Mouse (Mus musculus): ENCODE measurements around the gene Gm49388. TPM values are rescaled to one million over a fixed set of nuclear protein-coding genes. Genes with fewer than 3 reads are reported as not detected.

Gene Gm49388
- polyA plus RNA-seq, 1 experiment from 2014 or later, result not detected

DNA sequence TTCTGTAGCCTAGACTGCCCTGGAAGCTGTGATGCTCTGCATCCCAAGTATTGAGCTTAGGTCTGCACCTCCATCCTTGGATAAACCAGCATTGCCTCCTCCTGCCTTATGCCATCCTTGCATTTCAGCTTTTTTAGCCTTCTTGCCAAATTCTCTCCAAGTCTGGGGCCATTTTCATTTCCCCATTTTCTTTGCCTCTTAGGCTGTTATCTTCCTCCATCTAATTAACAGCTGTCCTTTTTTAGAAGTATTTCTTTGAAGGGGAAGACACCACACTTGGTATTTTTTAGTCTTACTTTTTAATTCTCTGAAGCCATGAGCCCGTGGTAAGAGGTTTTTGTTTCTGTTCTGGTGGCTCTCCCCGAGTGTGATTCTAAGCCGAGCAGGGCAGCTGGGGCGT, 21.8 kb upstream of the Gm49388 start:
- peaks cover 3% of the 10 kb centered on the region; the same call in 1 of the 2 replicates for H3K4me1 ChIP-seq (ENCODE audit: control insufficient read depth, insufficient read depth, low read length)
- H3K9me3 ChIP-seq (ENCODE audit: control insufficient read depth, low read length), result no peaks in the 10 kb centered on the region
- H3K9ac ChIP-seq (ENCODE audit: low read length), result no peak overlapping the region
- WGBS, result 93% methylated on average over 4 of the region's 4 CpGs
- H3K36me3 ChIP-seq (ENCODE audit: control insufficient read depth, insufficient read depth, low read length), result peaks cover 17% of the 10 kb centered on the region
- H3K27me3 ChIP-seq (ENCODE audit: control insufficient read depth, insufficient read depth, low read length), result no peaks in the 10 kb centered on the region
- H3K27ac ChIP-seq (replicated peaks; ENCODE audit: low read depth, low read length), result no peak overlapping the region
- no peak overlapping the region for H3K4me2 ChIP-seq (ENCODE audit: low read depth, severe bottlenecking)
- no peak for ATAC-seq (ENCODE audit: insufficient number of reproducible peaks, low FRiP score, low TSS enrichment, low read depth)
- no peak overlapping the region for H3K4me3 ChIP-seq (ENCODE audit: low read depth, low read length)
- DNase-seq (ENCODE audit: low spot score), result no peak

DNA sequence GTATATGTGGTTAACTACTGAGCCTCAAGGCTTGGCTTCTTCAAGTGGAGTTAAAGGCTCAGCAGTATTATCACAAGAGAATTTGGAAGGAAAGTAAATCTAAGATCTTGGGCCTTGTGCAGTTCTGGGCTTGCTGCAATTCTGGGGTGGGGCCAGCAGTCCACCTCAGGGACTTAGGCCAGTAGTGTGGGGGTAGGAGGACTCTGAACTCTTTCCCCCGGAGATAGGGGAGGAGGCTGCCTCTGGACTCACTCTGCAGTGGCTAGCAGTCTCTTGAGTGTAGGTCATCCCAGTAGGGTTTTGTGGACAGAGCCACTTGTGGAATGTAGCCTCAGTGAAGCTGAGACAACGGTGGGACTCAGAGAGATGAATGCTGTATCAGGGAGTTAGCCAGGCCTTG, 19.7 kb upstream of the Gm49388 start:
- H3K4me3 ChIP-seq (ENCODE audit: low read depth, low read length), result no peak overlapping the region
- peaks cover 10% of the 10 kb centered on the region for H3K4me1 ChIP-seq (ENCODE audit: control insufficient read depth, insufficient read depth, low read length)
- DNase-seq (ENCODE audit: low spot score) (no peak), ATAC-seq (ENCODE audit: insufficient number of reproducible peaks, low FRiP score, low TSS enrichment, low read depth) (no peak)
- H3K4me2 ChIP-seq (ENCODE audit: low read depth, severe bottlenecking), result no peak overlapping the region
- H3K9ac ChIP-seq (ENCODE audit: low read length), result no peak overlapping the region
- H3K27me3 ChIP-seq (ENCODE audit: control insufficient read depth, insufficient read depth, low read length), result no peaks in the 10 kb centered on the region
- no peaks in the 10 kb centered on the region for H3K9me3 ChIP-seq (ENCODE audit: control insufficient read depth, low read length)
- WGBS, result 91% methylated on average over 2 of the region's 2 CpGs
- peaks cover 17% of the 10 kb centered on the region for H3K36me3 ChIP-seq (ENCODE audit: control insufficient read depth, insufficient read depth, low read length)
- H3K27ac ChIP-seq (replicated peaks; ENCODE audit: low read depth, low read length), result no peak overlapping the region

DNA sequence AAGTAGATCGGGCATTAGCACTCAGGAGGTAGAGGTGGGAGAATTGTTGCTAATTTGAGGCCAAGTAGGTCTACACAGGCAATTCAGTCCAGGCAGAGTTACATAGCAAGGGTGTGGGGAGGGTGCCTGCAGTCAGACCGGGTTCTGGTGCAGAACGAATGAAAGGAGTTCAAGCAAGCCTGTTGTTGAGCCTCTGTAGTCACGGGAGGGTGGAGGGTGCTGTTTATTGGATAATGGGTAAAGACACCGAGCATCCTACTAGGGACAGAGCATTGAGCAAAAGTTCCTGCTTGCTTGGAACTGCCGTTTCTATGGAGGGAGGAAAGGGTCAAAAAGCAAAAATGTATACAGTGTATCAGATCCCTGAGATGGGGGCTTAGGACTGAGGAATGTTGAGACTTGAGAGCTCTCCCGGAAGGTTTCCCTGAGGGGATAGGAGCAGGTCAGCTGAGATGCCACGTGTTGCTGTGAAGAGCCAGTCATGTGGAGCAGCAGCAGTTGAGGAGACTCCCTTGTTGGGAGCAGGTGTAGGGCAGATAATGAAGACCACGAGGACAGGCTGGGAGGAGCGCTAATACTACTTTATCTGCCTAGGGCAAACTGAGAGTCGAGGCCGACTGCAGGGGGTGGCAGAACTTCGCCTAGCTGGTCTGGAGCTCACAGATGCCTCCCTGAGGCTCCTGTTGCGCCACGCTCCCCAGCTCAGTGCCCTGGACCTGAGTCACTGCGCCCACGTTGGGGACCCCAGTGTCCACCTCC, 18.4 kb upstream of the Gm49388 start:
- H3K4me3 ChIP-seq (ENCODE audit: low read depth, low read length), result no peak overlapping the region
- H3K27ac ChIP-seq (replicated peaks; ENCODE audit: low read depth, low read length), result 0 out of 2 replicates have a peak overlapping the region, but pooled peaks have one; percentile 14
- no peak overlapping the region for H3K9ac ChIP-seq (ENCODE audit: low read length)
- no peak overlapping the region for H3K4me2 ChIP-seq (ENCODE audit: low read depth, severe bottlenecking)
- peaks cover 15% of the 10 kb centered on the region for H3K36me3 ChIP-seq (ENCODE audit: control insufficient read depth, insufficient read depth, low read length)
- H3K9me3 ChIP-seq (ENCODE audit: control insufficient read depth, low read length), result no peaks in the 10 kb centered on the region
- ATAC-seq (ENCODE audit: insufficient number of reproducible peaks, low FRiP score, low TSS enrichment, low read depth), result no peak
- peaks cover 12% of the 10 kb centered on the region for H3K4me1 ChIP-seq (ENCODE audit: control insufficient read depth, insufficient read depth, low read length)
- no peaks in the 10 kb centered on the region for H3K27me3 ChIP-seq (ENCODE audit: control insufficient read depth, insufficient read depth, low read length)
- 84% methylated on average over 17 of the region's 17 CpGs for WGBS
- DNase-seq (ENCODE audit: low spot score), result no peak

DNA sequence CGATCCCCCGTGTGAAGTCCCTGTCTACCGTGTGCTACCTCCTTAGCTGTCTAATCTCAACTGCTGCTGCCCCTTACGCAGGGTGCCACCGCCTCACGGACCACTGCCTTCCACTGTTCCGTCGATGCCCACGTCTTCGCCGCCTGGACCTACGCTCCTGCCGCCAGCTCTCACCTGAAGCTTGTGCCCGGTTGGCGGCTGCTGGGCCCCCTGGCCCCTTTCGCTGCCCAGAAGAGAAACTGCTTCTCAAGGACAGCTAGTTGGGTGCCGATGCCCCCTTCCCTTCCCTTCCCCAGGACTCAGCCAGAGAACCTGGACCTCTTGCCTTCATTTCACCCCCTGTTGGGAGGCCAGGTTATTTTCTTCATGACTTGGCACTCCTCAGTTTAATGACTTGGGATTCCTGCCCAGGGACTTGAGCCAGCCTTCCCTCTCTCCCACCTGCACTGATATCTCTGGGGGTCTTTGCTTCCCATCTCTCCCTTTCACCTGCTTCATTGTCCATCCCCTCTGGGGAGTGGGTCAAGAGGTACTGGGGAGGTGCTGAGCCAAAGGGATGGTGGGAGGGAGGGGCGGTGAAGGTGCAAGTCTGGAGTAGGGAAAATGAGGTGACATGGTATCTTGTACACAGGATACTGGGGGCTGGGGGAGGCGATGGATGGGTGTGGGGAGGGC, 17.6 kb upstream of the Gm49388 start:
- DNase-seq (ENCODE audit: low spot score) (no peak), ATAC-seq (ENCODE audit: insufficient number of reproducible peaks, low FRiP score, low TSS enrichment, low read depth) (no peak)
- Histone ChIP-seq H3K4me1 (ENCODE audit: control insufficient read depth, insufficient read depth, low read length) (peaks cover 12% of the 10 kb centered on the region), H3K36me3 (ENCODE audit: control insufficient read depth, insufficient read depth, low read length) (peaks cover 15% of the 10 kb centered on the region), H3K27ac (replicated peaks; ENCODE audit: low read depth, low read length) (peak overlapping the region; percentile 56), H3K9me3 (ENCODE audit: control insufficient read depth, low read length) (no peaks in the 10 kb centered on the region), H3K4me2 (ENCODE audit: low read depth, severe bottlenecking) (no peak overlapping the region), H3K27me3 (ENCODE audit: control insufficient read depth, insufficient read depth, low read length) (no peaks in the 10 kb centered on the region), H3K4me3 (ENCODE audit: low read depth, low read length) (no peak overlapping the region), H3K9ac (ENCODE audit: low read length) (no peak overlapping the region)
- WGBS, result 90% methylated on average over 19 of the region's 19 CpGs

DNA sequence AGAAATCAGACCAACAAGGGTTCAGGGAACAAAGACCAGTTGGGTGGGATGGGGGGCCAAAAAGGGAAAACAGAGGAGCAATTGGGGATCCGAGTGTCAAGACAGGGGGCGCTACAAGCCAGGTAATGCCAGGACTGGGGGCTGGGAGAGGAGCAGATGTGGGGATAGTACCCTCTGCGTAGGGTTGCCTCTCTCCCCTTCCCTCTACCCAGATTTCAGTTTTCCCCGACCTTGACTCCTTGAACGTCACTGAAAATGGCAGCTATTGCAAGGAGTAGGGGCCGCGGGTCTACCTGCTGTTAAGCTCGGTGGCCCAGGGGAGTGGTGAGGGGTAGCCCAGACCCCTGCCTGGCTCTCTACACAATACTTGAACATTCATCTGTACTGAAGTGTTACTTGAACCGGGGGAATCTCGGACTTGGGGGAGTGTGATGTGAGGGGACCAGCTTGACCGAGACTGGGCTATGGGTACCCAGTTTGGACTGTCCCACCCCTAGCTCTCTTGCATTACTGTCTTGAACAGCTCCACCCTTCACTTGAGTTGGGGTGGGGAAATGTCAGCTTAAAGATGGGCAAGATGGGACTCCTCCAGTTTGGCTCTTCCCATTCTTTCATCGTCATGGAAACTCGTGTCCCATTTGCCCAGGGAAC, 16.9 kb upstream of the Gm49388 start:
- no peak overlapping the region for H3K9ac ChIP-seq (ENCODE audit: low read length)
- H3K4me2 ChIP-seq (ENCODE audit: low read depth, severe bottlenecking), result 0 out of 2 replicates have a peak overlapping the region, but pooled peaks have one; percentile 7
- DNase-seq (ENCODE audit: low spot score), result no peak
- H3K27me3 ChIP-seq (ENCODE audit: control insufficient read depth, insufficient read depth, low read length), result no peaks in the 10 kb centered on the region
- peaks cover 12% of the 10 kb centered on the region for H3K4me1 ChIP-seq (ENCODE audit: control insufficient read depth, insufficient read depth, low read length)
- WGBS, result 51% methylated on average over 13 of the region's 13 CpGs
- H3K27ac ChIP-seq (replicated peaks; ENCODE audit: low read depth, low read length), result peak overlapping the region; percentile 56
- no peak overlapping the region; the same call in 1 of the 2 replicates for H3K4me3 ChIP-seq (ENCODE audit: low read depth, low read length)
- ATAC-seq (ENCODE audit: insufficient number of reproducible peaks, low FRiP score, low TSS enrichment, low read depth), result peak; percentile 52; the same call in 1 of the 2 replicates
- H3K36me3 ChIP-seq (ENCODE audit: control insufficient read depth, insufficient read depth, low read length), result peaks cover 11% of the 10 kb centered on the region
- H3K9me3 ChIP-seq (ENCODE audit: control insufficient read depth, low read length), result no peaks in the 10 kb centered on the region

DNA sequence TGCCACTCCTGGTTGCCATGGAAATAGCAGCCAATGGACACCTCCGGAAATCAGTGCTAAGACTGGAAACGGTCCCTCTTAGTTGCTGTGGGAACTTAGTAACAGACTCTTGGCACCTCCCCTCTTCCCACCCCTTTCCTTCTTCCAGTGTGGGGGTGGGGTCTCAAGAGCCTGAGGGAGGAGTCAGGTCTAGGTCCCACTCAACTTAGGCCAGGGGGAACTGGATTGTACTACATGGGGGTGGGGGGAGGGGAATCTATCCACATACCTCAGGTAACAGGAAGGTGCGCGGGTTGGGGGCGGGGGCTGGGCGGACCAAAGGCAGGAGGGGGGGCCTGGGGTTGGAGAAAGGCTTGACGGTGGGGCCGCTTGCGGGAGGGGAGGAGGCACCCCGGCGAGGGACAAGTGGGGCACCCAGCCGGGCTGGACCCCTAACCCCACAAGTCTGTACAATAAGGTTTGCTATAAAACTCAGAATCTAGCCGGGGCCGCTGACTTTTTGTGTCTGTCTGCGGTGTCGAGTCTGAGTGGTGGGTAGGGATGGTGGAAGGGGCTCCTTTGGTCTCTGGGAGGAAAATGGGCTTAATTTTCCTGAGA, 16.3 kb upstream of the Gm49388 start:
- Histone ChIP-seq H3K27ac (replicated peaks; ENCODE audit: low read depth, low read length) (peak overlapping the region; percentile 89), H3K9me3 (ENCODE audit: control insufficient read depth, low read length) (no peaks in the 10 kb centered on the region), H3K36me3 (ENCODE audit: control insufficient read depth, insufficient read depth, low read length) (peaks cover 11% of the 10 kb centered on the region), H3K27me3 (ENCODE audit: control insufficient read depth, insufficient read depth, low read length) (no peaks in the 10 kb centered on the region), H3K9ac (ENCODE audit: low read length) (peak overlapping the region; percentile 55), H3K4me3 (ENCODE audit: low read depth, low read length) (peak overlapping the region; percentile 71), H3K4me1 (ENCODE audit: control insufficient read depth, insufficient read depth, low read length) (peaks cover 12% of the 10 kb centered on the region), H3K4me2 (ENCODE audit: low read depth, severe bottlenecking) (peak overlapping the region; percentile 97)
- under 1% methylated on average over 16 of the region's 16 CpGs for WGBS
- peak; percentile 91 for DNase-seq (ENCODE audit: low spot score)
- ATAC-seq (ENCODE audit: insufficient number of reproducible peaks, low FRiP score, low TSS enrichment, low read depth), result peak; percentile 88

DNA sequence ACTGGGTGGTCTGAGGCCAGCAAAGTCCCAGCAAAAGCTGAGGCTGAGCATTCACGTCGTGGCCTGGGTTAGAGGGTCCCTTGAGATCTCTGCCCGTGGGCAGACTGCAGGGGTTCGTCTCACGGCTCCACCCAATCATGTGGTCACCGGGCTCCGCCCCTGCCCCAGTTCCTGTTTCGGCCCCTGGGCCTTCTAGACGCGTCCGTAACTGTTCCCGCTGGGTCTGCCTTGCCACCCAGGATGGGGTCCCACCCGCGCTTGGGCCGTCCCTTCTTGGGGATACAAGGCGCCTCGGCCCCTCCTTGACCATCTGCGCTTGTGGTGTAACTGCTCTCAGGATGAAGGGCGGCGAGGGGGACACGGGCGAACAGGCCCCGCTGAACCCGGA, 15.8 kb upstream of the Gm49388 start, which contains the start of gene Orai3:
Orai3 (plus strand) TSS at position 165 of the 388 bp plus-strand sequence.
- H3K4me3 ChIP-seq (ENCODE audit: low read depth, low read length), result peak within 1 kb of the TSS; percentile 71
- H3K4me2 ChIP-seq (ENCODE audit: low read depth, severe bottlenecking), result peak within 1 kb of the TSS; percentile 97
- no peaks in the 10 kb centered on the region for H3K9me3 ChIP-seq (ENCODE audit: control insufficient read depth, low read length)
- DNase-seq (ENCODE audit: low spot score) (peak; percentile 85), ATAC-seq (ENCODE audit: insufficient number of reproducible peaks, low FRiP score, low TSS enrichment, low read depth) (peak; percentile 61)
- H3K9ac ChIP-seq (ENCODE audit: low read length), result peak within 1 kb of the TSS; percentile 84
- H3K27ac ChIP-seq (replicated peaks; ENCODE audit: low read depth, low read length), result peak within 1 kb of the TSS; percentile 89
- peaks cover 12% of the 10 kb centered on the region for H3K4me1 ChIP-seq (ENCODE audit: control insufficient read depth, insufficient read depth, low read length)
- no peaks in the 10 kb centered on the region for H3K27me3 ChIP-seq (ENCODE audit: control insufficient read depth, insufficient read depth, low read length)
- peaks cover 11% of the 10 kb centered on the region for H3K36me3 ChIP-seq (ENCODE audit: control insufficient read depth, insufficient read depth, low read length)
- under 1% methylated on average over 24 of the region's 24 CpGs for WGBS
